ENCODE assay signal across 30 mouse cellular contexts in genomic region chr6:98984026-98984425, GRCm38 (mm10).
"Had no signal": no experiment of that assay in that cellular context is flagged by ENCODE, and none has a peak within 500 bp of the region (broad histone marks: within the 10 kb centered on the region; RNA-seq: fewer than 3 reads in every experiment).

No protein-coding gene starts in this region.

- H3K9me3 ChIP-seq: limb, embryonic 10.5 days; limb, embryonic 12.5 days; limb, embryonic 13.5 days; limb, embryonic 15.5 days; liver, embryonic 12.5 days; liver, embryonic 13.5 days; liver, embryonic 15.5 days; lung, embryonic 15.5 days; megakaryocyte, embryonic 14.5 days; midbrain, embryonic 10.5 days; midbrain, embryonic 12.5 days; midbrain, embryonic 13.5 days; midbrain, embryonic 15.5 days; neural tube, embryonic 12.5 days; neural tube, embryonic 13.5 days had no signal

- DNase-seq: left cerebral cortex, postnatal 4 days; liver; liver, embryonic 13.5 days; liver, postnatal 0 days; lung, adult 18-20 months; lung, adult 2 months; lung, embryonic 14.5 days; lung, postnatal 10 days; lung, postnatal 14 days; lung, postnatal 4 days; midbrain, embryonic 14.5 days had no signal

- H3K4me3 ChIP-seq: limb, embryonic 10.5 days; limb, embryonic 12.5 days; limb, embryonic 13.5 days; limb, embryonic 15.5 days; liver, embryonic 12.5 days; liver, embryonic 13.5 days; liver, embryonic 15.5 days; lung, embryonic 15.5 days; midbrain, embryonic 10.5 days; midbrain, embryonic 12.5 days; midbrain, embryonic 13.5 days; midbrain, embryonic 15.5 days; myocyte; neural tube, embryonic 12.5 days; neural tube, embryonic 13.5 days had no signal

- H3K4me1 ChIP-seq: limb, embryonic 10.5 days; limb, embryonic 12.5 days; limb, embryonic 13.5 days; limb, embryonic 15.5 days; lung, embryonic 15.5 days; midbrain, embryonic 12.5 days; midbrain, embryonic 13.5 days; midbrain, embryonic 15.5 days; neural tube, embryonic 12.5 days; neural tube, embryonic 13.5 days had no signal

- H3K4me2 ChIP-seq: limb, embryonic 12.5 days; limb, embryonic 13.5 days; limb, embryonic 15.5 days; liver, embryonic 11.5 days; liver, embryonic 12.5 days; liver, embryonic 13.5 days; liver, embryonic 15.5 days; lung, embryonic 14.5 days; lung, embryonic 15.5 days; midbrain, embryonic 11.5 days; midbrain, embryonic 12.5 days; midbrain, embryonic 13.5 days; midbrain, embryonic 15.5 days; neural tube, embryonic 12.5 days; neural tube, embryonic 13.5 days had no signal

- H3K27me3 ChIP-seq: limb, embryonic 12.5 days; limb, embryonic 13.5 days; limb, embryonic 15.5 days; liver, embryonic 12.5 days; liver, embryonic 13.5 days; liver, embryonic 15.5 days; lung, embryonic 15.5 days; megakaryocyte, embryonic 14.5 days; midbrain, embryonic 12.5 days; midbrain, embryonic 13.5 days; midbrain, embryonic 15.5 days; neural tube, embryonic 12.5 days; neural tube, embryonic 13.5 days had no signal

- H3K27ac ChIP-seq: limb, embryonic 10.5 days; limb, embryonic 12.5 days; limb, embryonic 13.5 days; limb, embryonic 15.5 days; liver, embryonic 12.5 days; liver, embryonic 13.5 days; liver, embryonic 14.5 days; liver, embryonic 15.5 days; lung, embryonic 15.5 days; macrophage; midbrain, embryonic 10.5 days; midbrain, embryonic 12.5 days; midbrain, embryonic 13.5 days; midbrain, embryonic 15.5 days; neural tube, embryonic 12.5 days; neural tube, embryonic 13.5 days had no signal

- H3K36me3 ChIP-seq: limb, embryonic 10.5 days; limb, embryonic 12.5 days; limb, embryonic 15.5 days; liver, embryonic 12.5 days; liver, embryonic 13.5 days; liver, embryonic 15.5 days; lung, embryonic 15.5 days; midbrain, embryonic 10.5 days; midbrain, embryonic 12.5 days; midbrain, embryonic 13.5 days; midbrain, embryonic 15.5 days; neural tube, embryonic 12.5 days; neural tube, embryonic 13.5 days had no signal

- H3K9ac ChIP-seq: limb, embryonic 12.5 days; limb, embryonic 13.5 days; limb, embryonic 15.5 days; liver, embryonic 12.5 days; liver, embryonic 13.5 days; liver, embryonic 14.5 days; liver, embryonic 15.5 days; liver, postnatal 0 days; lung, embryonic 14.5 days; lung, embryonic 15.5 days; midbrain, embryonic 12.5 days; midbrain, embryonic 13.5 days; midbrain, embryonic 15.5 days; neural tube, embryonic 12.5 days; neural tube, embryonic 13.5 days had no signal
